Mouse (Mus musculus) T-cell, adult 2 months (primary cell): Measurements from ENCODE around the gene Ndufs3.

Source experiments
- DNase-seq: peaks from one replicate; pipeline ENCODE4 v3.0.0; 2022; ENCODE audit warnings: low spot score

Ndufs3 gene

DNA sequence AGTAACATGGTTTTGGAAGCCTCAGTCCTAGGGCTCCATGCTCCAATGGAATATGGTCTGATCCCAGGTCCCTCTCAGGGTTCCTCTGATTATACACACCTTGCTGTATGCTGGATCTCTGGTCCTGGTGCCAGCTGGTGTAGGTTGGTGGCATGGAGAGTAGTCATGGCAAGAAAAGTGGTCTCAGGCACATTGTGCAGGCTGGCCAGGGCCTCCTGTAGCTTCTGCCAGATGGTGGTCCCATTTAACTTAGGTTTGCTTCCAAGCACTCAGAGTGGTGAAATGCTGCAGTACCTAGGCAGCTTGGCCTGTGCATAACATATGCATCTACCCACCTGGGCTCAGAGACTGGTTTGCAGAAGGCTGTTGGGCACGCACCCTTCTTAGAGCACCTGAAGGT is 54.2 kb downstream of the Ndufs3 start:
- DNase-seq: no peak

DNA sequence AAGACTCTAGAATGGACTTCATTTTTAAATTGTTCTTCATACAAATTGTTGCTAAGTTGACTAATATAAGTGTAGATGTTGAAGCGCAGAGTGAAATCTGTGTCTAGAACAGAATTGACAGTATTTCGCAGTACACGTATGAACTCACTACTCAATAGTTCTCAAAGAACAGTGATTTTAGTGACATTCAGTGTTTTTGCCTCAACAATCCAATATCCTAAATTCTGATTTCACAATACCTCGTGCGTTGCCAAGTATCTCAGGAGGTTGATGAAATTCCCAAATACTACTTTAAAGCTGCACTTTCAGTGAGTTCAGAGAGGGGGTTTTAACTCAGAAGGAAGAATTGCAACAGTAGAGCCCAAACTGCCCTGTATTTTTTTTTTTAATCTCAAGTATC is 56.3 kb downstream of the Ndufs3 start:
- no peak for DNase-seq

DNA sequence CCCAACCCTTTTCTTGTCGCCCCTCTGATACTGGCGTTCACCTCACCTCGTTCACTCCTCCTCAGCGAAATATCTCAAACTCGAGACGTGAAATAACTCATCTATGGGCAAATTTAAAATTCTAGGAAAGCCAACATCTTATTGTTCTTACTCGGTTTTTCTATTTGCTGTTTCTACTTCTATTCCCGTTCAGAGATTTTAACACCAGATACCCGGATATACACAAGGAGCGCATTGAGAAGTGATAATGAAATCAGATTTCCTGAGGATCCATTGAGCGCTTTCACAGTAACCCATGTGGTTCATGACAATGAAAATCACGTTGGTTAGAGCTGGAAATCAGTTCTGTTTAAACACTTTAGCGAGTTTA is 57.0 kb downstream of the Ndufs3 start:
- DNase-seq: no peak

DNA sequence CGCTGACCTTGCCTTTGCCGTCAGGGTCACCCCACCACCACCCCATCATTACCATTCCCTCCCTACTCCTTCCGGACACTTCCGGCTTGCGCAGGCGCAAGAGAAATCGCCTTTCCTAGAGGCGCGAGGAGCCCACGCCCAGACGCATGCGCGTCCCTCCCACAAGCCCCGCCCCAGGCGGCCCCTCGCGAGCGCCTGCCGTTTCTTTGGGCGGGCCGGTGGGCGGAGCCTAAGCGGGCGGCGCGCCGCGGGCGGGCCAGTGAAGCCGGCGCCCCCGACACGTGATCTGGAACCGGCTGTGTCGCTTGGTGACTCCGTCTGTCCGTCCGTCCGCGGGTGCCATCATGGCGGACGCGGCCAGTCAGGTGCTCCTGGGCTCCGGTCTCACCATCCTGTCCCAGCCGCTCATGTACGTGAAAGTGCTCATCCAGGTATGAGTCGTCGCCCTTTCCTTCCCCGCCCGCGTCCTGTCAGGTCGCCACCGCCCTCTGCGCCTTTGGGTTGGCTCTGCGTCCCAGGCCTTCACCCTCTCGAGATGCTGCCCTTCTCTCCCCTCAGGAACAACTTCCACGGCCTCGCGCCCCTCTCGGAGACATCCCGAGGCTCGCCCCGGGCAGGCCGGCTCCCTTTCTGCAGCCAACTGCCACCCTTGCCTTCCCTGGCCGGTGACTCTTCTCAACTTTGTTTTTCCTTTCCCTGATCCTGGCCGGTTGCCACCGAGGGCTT is 57.5 kb downstream of the Ndufs3 start, which contains the start of gene Mtch2:
Gene Mtch2, plus strand, starts transcription at position 201 of the 726 bp plus-strand sequence.
- peak; percentile 95 for DNase-seq

DNA sequence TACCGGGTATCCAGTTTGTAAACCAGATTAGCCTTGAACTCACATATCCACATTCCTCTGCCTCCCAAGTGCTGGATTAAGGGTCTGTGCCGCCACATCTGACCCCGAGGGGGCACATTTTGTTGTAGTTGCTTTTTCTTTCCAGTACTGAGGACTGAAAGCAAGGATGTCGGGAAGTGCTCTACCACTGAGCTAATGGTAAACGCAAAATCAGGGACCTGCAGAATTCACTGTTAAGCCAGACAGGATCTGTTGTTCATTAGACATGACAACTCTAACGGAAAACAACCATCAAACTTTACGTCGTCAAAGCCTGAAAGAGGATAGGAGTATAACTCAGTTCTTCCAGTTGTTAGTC is 58.1 kb downstream of the Ndufs3 start:
- DNase-seq: no peak

DNA sequence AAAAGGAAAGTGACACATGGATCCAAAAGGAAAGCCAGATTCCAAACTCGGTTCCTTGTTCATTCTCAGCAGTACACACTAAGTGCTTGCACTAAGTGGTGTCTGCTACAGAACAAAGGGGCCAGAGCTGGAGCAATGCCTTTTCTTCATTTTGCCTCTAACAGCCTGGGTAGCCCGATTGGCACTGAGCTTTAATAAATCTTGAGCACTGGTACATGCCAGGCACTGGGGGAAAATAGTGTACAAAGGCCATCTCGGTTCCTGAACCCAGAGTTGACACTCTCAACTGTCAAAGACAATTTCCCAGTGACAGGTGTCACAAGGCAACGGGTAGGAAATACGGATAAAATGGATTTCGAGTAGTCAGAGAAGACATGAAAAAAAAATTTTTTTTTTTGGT is 58.5 kb downstream of the Ndufs3 start:
- no peak for DNase-seq

DNA sequence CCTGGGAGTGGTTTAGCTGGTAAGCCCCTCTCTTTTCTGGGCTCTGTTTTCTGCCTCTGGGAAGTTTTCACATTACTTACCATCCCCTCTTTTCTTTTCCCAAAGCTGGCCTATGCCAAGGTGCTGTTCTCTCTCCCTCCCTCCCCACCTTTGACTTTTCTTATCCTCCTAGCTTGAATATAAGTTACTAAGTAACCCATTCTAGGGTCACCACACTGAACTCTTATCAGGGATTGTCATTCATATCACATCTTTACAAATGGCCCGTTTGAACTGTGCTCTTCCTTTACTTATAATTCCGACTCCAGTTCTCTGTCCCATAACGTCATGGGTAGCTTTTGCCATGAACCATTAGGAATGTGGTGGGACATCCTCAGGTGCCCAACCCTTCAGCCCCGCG is 59.4 kb downstream of the Ndufs3 start:
- DNase-seq: no peak
